Comparison of ENCODE assay signal across 17 mouse cellular contexts in the genomic region with DNA sequence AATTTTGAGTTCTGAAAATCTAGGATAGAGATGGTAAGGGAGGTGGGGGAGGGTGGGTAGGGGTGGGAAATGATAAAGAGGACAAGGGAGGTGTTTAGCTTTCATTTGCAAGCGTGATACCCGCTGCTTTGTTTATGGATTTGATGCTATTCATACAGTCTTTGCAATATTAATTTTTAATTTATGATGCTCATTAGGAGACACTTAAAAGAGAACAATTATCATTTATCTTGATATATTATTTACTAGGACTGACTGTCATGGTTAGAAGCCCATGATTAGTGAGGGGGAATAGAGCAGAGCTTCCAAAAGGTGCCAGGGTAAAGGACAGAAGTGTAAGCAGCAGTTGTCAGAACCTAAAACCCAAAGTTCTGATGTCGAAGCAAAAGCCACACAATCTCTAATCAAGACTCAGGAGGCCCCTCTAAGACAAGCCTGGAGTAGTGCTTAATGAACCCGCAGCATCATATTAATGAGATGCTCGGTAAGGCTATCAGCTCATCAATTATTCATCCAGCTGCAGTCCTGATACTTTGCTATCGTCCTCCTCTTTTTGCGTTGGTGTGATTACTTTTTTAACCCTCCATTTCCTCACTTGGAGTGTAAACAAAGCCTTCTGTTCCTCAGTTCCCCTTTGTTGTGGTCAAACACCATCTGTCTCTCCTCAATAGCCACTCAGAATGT.
DNase-seq lines count a peak whose midpoint lies in the region; ATAC-seq and TF ChIP-seq lines count a peak whose summit lies in the region.
"Had no signal": no experiment of that assay in that cellular context is flagged by ENCODE, and none has a peak within 500 bp of the region (broad histone marks: within the 10 kb centered on the region; RNA-seq: fewer than 3 reads in every experiment).

No protein-coding gene starts in this region.

- no peak overlapping the region for H3K9ac ChIP-seq in lung, embryonic 14.5 days
- H3K9ac ChIP-seq in hindbrain, embryonic 11.5 days (ENCODE audit: low read depth, low read length), result no peak overlapping the region
- H3K9ac ChIP-seq in midbrain, embryonic 14.5 days (replicated peaks; ENCODE audit: low read length), result no peak overlapping the region
- H3K9ac ChIP-seq: embryonic facial prominence, embryonic 12.5 days; liver, embryonic 14.5 days had no signal

- intact Hi-C loops in left cerebral cortex, postnatal 4 days (cut with DNase I), result no loop called here

- no peak for TF ChIP-seq CTCF in lung, embryonic 14.5 days (IDR thresholded peaks at IDR 0.05; ENCODE audit: low read depth)

- no peak overlapping the region for H3K4me2 ChIP-seq in lung, embryonic 14.5 days
- no peak overlapping the region for H3K4me2 ChIP-seq in hindbrain, embryonic 11.5 days (replicated peaks; ENCODE audit: low read depth, low read length)
- H3K4me2 ChIP-seq in midbrain, embryonic 14.5 days (ENCODE audit: low read length), result peak overlapping the region; percentile 2; the same call in 1 of the 2 replicates
- H3K4me2 ChIP-seq: embryonic facial prominence, embryonic 12.5 days had no signal

- 21% methylated on average over 7 of the region's 7 CpGs for WGBS in lung, embryonic 14.5 days
- 40% methylated on average over 7 of the region's 7 CpGs for WGBS in hindbrain, embryonic 11.5 days
- WGBS in midbrain, embryonic 14.5 days, result 39% methylated on average over 7 of the region's 7 CpGs

- no peaks in the 10 kb centered on the region for H3K9me3 ChIP-seq in lung, embryonic 14.5 days (ENCODE audit: low read depth, low read length)
- H3K9me3 ChIP-seq in hindbrain, embryonic 11.5 days (ENCODE audit: control insufficient read depth, low read length), result no peaks in the 10 kb centered on the region
- no peaks in the 10 kb centered on the region for H3K9me3 ChIP-seq in midbrain, embryonic 14.5 days (ENCODE audit: control insufficient read depth, low read length)
- H3K9me3 ChIP-seq: embryonic facial prominence, embryonic 12.5 days; limb, embryonic 10.5 days had no signal

- DNase-seq in lung, embryonic 14.5 days, result peak; percentile 76
- DNase-seq in lung, adult 18-20 months, result no peak
- peak; percentile 10 for DNase-seq in hindbrain, embryonic 11.5 days (ENCODE audit: low spot score)
- peak; percentile 58 for DNase-seq in midbrain, embryonic 14.5 days
- peak; percentile 75 for DNase-seq in retina, postnatal 1 day
- no peak for DNase-seq in layer of hippocampus, postnatal 14 days (ENCODE audit: low spot score in 2 of 2)
- DNase-seq in frontal cortex, postnatal 36 days (ENCODE audit: low spot score in 2 of 2), result no peak
- DNase-seq in left cerebral cortex, postnatal 4 days, result no peak
- DNase-seq: cerebellum, adult 11-12 months; heart, adult 2 months; kidney, adult 8-10 months; kidney, postnatal 36 days; lung, postnatal 36 days; right cerebral cortex, postnatal 25 days had no signal

- peak; percentile 47; the same call in 1 of the 2 replicates for ATAC-seq in lung, embryonic 14.5 days (ENCODE audit: insufficient read depth)
- peak; percentile 74 for ATAC-seq in hindbrain, embryonic 11.5 days (ENCODE audit: low FRiP score)
- ATAC-seq in midbrain, embryonic 14.5 days (ENCODE audit: low FRiP score, low TSS enrichment), result peak; percentile 80; the same call in 1 of the 2 replicates

- no peaks in the 10 kb centered on the region for H3K27me3 ChIP-seq in lung, embryonic 14.5 days (ENCODE audit: insufficient read depth, low read length)
- H3K27me3 ChIP-seq in hindbrain, embryonic 11.5 days (ENCODE audit: control insufficient read depth, insufficient read depth, low read length), result no peaks in the 10 kb centered on the region
- H3K27me3 ChIP-seq in midbrain, embryonic 14.5 days (ENCODE audit: control insufficient read depth, insufficient read depth, low read length), result no peaks in the 10 kb centered on the region
- H3K27me3 ChIP-seq: embryonic facial prominence, embryonic 12.5 days had no signal

- H3K4me3 ChIP-seq in lung, embryonic 14.5 days (ENCODE audit: low read depth, low read length), result no peak overlapping the region
- no peak overlapping the region for H3K4me3 ChIP-seq in hindbrain, embryonic 11.5 days (ENCODE audit: low read depth, low read length)
- H3K4me3 ChIP-seq in midbrain, embryonic 14.5 days (replicated peaks; ENCODE audit: low read depth, low read length), result no peak overlapping the region
- H3K4me3 ChIP-seq: embryonic facial prominence, embryonic 12.5 days; heart, adult 2 months; limb, embryonic 10.5 days had no signal

- peaks cover 7% of the 10 kb centered on the region; the same call in 1 of the 2 replicates for H3K4me1 ChIP-seq in lung, embryonic 14.5 days (ENCODE audit: insufficient read depth)
- H3K4me1 ChIP-seq in hindbrain, embryonic 11.5 days (replicated peaks; ENCODE audit: control insufficient read depth, insufficient read depth, low read length), result no peaks in the 10 kb centered on the region
- peaks cover 7% of the 10 kb centered on the region; the same call in 1 of the 2 replicates for H3K4me1 ChIP-seq in midbrain, embryonic 14.5 days (ENCODE audit: control insufficient read depth, insufficient read depth, low read length)
- H3K4me1 ChIP-seq: embryonic facial prominence, embryonic 12.5 days; limb, embryonic 10.5 days had no signal

- H3K27ac ChIP-seq in lung, embryonic 14.5 days (ENCODE audit: low read depth), result no peak overlapping the region
- H3K27ac ChIP-seq in hindbrain, embryonic 11.5 days (ENCODE audit: low read depth, low read length), result no peak overlapping the region
- H3K27ac ChIP-seq in midbrain, embryonic 14.5 days (replicated peaks; ENCODE audit: low read depth, low read length), result no peak overlapping the region
- H3K27ac ChIP-seq: embryonic facial prominence, embryonic 12.5 days; heart, adult 2 months; limb, embryonic 10.5 days; liver, embryonic 14.5 days had no signal

- H3K36me3 ChIP-seq in lung, embryonic 14.5 days (ENCODE audit: insufficient read depth), result no peaks in the 10 kb centered on the region
- no peaks in the 10 kb centered on the region for H3K36me3 ChIP-seq in hindbrain, embryonic 11.5 days (ENCODE audit: control insufficient read depth, insufficient read depth, low read length)
- no peaks in the 10 kb centered on the region for H3K36me3 ChIP-seq in midbrain, embryonic 14.5 days (ENCODE audit: control insufficient read depth, insufficient read depth, low read length)
- H3K36me3 ChIP-seq: embryonic facial prominence, embryonic 12.5 days; limb, embryonic 10.5 days had no signal

Comparison
In these comparisons a context has a peak if more than half of its experiments do, and no peak if none do; other contexts are left out.
1. DNase-seq: peak in lung, embryonic 14.5 days (single experiment), hindbrain, embryonic 11.5 days (single experiment), midbrain, embryonic 14.5 days (single experiment) and retina, postnatal 1 day (single experiment); none in lung, adult 18-20 months (0 of 2), layer of hippocampus, postnatal 14 days (0 of 2), frontal cortex, postnatal 36 days (0 of 2) and left cerebral cortex, postnatal 4 days (single experiment).
2. Peak in every context shown above with its lines, with median percentiles within 50 percentile points of each other: ATAC-seq.